In genomic region chr5:105011570-105011969, GRCm38 (mm10) we compare ENCODE assay signal across 23 mouse cellular contexts. TPM values are rescaled to one million over a fixed set of nuclear protein-coding genes. Genes with fewer than 3 reads are reported as not detected.
DNase-seq lines count a peak whose midpoint lies in the region; ATAC-seq and TF ChIP-seq lines count a peak whose summit lies in the region.
"Had no signal": no experiment of that assay in that cellular context is flagged by ENCODE, and none has a peak within 500 bp of the region (broad histone marks: within the 10 kb centered on the region; RNA-seq: fewer than 3 reads in every experiment).

No protein-coding gene starts in this region.

- H3K4me1 ChIP-seq in liver, postnatal 0 days (ENCODE audit: insufficient read depth): no peaks in the 10 kb centered on the region
- H3K4me1 ChIP-seq in liver, embryonic 12.5 days: no peaks in the 10 kb centered on the region
- H3K4me1 ChIP-seq: hindbrain, embryonic 13.5 days; intestine, embryonic 15.5 days had no signal

- DNase-seq in liver, postnatal 0 days: no peak
- no peak for DNase-seq in right cerebral cortex, adult 2 months (ENCODE audit: low spot score in 2 of 2)
- DNase-seq in adrenal gland, postnatal 10 days: no peak
- DNase-seq: adrenal gland, adult 8-10 months; adrenal gland, postnatal 36 days; cerebellum, adult 11-12 months; cerebellum, adult 8-10 months; cerebellum, postnatal 10 days; cerebellum, postnatal 36 days; forebrain, postnatal 0 days; gastrocnemius, adult 2 months; gastrocnemius, postnatal 14 days had no signal

- 54% methylated on average over 4 of the region's 4 CpGs for WGBS in liver, postnatal 0 days (ENCODE audit: insufficient replicate concordance)
- 39% methylated on average over 4 of the region's 4 CpGs for WGBS in liver, embryonic 12.5 days (ENCODE audit: insufficient replicate concordance)

- TF ChIP-seq CTCF in liver, postnatal 0 days (IDR thresholded peaks at IDR 0.05; ENCODE audit: low read depth): no peak

- no peaks in the 10 kb centered on the region for H3K9me3 ChIP-seq in liver, postnatal 0 days (ENCODE audit: low read length)
- H3K9me3 ChIP-seq in liver, embryonic 12.5 days (replicated peaks): no peaks in the 10 kb centered on the region
- H3K9me3 ChIP-seq: intestine, embryonic 15.5 days had no signal

- no peaks in the 10 kb centered on the region for H3K36me3 ChIP-seq in liver, postnatal 0 days (replicated peaks; ENCODE audit: insufficient read depth, low read length)
- H3K36me3 ChIP-seq in liver, embryonic 12.5 days: no peaks in the 10 kb centered on the region
- H3K36me3 ChIP-seq: hindbrain, embryonic 13.5 days; intestine, embryonic 15.5 days had no signal

- no peak for TF ChIP-seq EP300 in liver, postnatal 0 days (IDR thresholded peaks at IDR 0.05; ENCODE audit: low read depth)

- H3K27ac ChIP-seq in liver, postnatal 0 days (ENCODE audit: low read depth): no peak overlapping the region
- no peak overlapping the region for H3K27ac ChIP-seq in liver, embryonic 12.5 days
- H3K27ac ChIP-seq: gastrocnemius, adult 2 months; hindbrain, embryonic 13.5 days; intestine, embryonic 15.5 days had no signal

- no peaks in the 10 kb centered on the region for H3K27me3 ChIP-seq in liver, postnatal 0 days (ENCODE audit: insufficient read depth, low read length)
- no peaks in the 10 kb centered on the region for H3K27me3 ChIP-seq in liver, embryonic 12.5 days (replicated peaks)
- H3K27me3 ChIP-seq: hindbrain, embryonic 13.5 days; intestine, embryonic 15.5 days had no signal

- no peak overlapping the region for H3K4me3 ChIP-seq in liver, postnatal 0 days (ENCODE audit: low read depth, low read length)
- no peak overlapping the region for H3K4me3 ChIP-seq in liver, embryonic 12.5 days
- H3K4me3 ChIP-seq: gastrocnemius, adult 2 months; hindbrain, embryonic 13.5 days; intestine, embryonic 15.5 days had no signal

- no peak overlapping the region for H3K4me2 ChIP-seq in liver, postnatal 0 days (ENCODE audit: low read depth, low read length)
- no peak overlapping the region for H3K4me2 ChIP-seq in liver, embryonic 12.5 days
- H3K4me2 ChIP-seq: heart, embryonic 11.5 days; hindbrain, embryonic 13.5 days; intestine, embryonic 15.5 days had no signal

- no peak overlapping the region for H3K9ac ChIP-seq in liver, postnatal 0 days (replicated peaks)
- no peak overlapping the region for H3K9ac ChIP-seq in liver, embryonic 12.5 days
- H3K9ac ChIP-seq: forebrain, postnatal 0 days; hindbrain, embryonic 13.5 days; intestine, embryonic 15.5 days had no signal

- peak; percentile 15; the same call in 1 of the 2 replicates for ATAC-seq in liver, postnatal 0 days
- no peak for ATAC-seq in liver, embryonic 12.5 days
- peak; percentile 66; the same call in 1 of the 2 replicates for ATAC-seq in common myeloid progenitor, adult 5-6 weeks (replicated peaks; ENCODE audit: low read depth, poor library complexity, severe bottlenecking)
- ATAC-seq in megakaryocyte progenitor cell, adult 5-6 weeks (replicated peaks; ENCODE audit: poor library complexity): peak; percentile 76
- ATAC-seq: activated CD4-positive, CD25-positive, alpha-beta regulatory T cell, adult 4 months; CD4-positive, CD25-positive, alpha-beta regulatory T cell, adult 4 months; forebrain, embryonic 14.5 days; forebrain, postnatal 0 days; hindbrain, embryonic 16.5 days; intestine, embryonic 15.5 days had no signal

RNA-seq across cellular contexts. Expression of gene Abcg3, which starts 29.1 kb away (rescaled TPM):
- polyA plus RNA-seq in liver, postnatal 0 days (2015; fragmentation: Nextera tagmentation; extraction: Ambion mirVana): 3.8 and 4.2 TPM in 2 replicates
- 2.2 and 2.3 TPM in 2 replicates for polyA plus RNA-seq in liver, embryonic 12.5 days (2016; fragmentation: Nextera tagmentation; extraction: Ambion mirVana)
- 0.32 TPM in 1 of 2 replicates, not detected in the other for total RNA-seq in common myeloid progenitor, adult 5-6 weeks (2017)
- 0.42 and 0.83 TPM in 2 replicates for total RNA-seq in megakaryocyte progenitor cell, adult 5-6 weeks (2015)
- 0.61 and 1.4 TPM in 2 replicates for total RNA-seq in megakaryocyte progenitor cell, adult 5-6 weeks (2017)
- total RNA-seq in adrenal gland, postnatal 10 days (2021): 1 to 10 TPM; 1.4 to 1.8 TPM
- polyA plus RNA-seq: C2C12 had no signal
